Mouse (Mus musculus) layer of hippocampus, postnatal 10 days (tissue): ENCODE measurements at regions not wholly inside any gene's neighbourhood (a gene's known extent, or its start where the extent isn't known, plus 50 kb on each side); places are given as distances from the start of the nearest gene placed in this dataset.

Experiments used
- DNase-seq, 2 experiments: peaks; one replicate each; pipeline ENCODE4 v3.0.0; 2021; ENCODE audit warnings: low spot score in 2 of 2

DNA sequence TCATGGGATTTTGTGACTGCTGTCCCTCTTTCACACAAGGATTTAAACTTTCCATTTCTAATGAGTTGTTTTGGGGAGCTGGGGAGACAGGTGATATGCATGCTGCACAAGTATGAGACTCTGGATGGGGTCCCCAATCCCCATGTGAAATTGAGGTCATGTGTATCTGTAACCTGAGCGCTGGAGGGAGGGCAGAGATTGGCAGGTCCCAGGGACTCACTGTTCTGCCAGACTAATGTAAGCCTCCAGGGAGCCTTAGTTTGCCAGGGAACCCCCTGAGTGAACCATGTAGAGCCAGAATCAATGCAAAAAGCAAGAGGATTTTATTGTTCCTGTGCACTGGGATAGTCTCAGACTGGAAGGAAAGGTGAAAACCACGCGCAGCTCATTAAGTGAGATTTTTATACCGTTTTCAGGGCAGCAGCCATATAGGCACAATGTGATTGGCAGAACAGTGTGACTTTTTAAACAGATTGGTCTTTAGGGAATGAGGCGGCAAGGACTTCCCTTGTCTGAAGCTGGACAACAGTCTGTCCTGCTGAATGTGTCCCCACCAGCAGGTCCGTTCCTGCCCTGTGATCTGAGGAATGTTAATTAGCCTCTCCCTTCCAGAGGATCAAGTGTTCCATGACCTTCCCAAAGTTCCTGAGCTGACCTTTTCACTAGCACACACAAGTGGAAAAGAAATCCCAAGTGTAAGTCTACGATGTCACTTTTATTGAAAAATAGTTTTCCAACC lies 59.9 kb upstream of the Oxgr1 start:
- no peak for DNase-seq

DNA sequence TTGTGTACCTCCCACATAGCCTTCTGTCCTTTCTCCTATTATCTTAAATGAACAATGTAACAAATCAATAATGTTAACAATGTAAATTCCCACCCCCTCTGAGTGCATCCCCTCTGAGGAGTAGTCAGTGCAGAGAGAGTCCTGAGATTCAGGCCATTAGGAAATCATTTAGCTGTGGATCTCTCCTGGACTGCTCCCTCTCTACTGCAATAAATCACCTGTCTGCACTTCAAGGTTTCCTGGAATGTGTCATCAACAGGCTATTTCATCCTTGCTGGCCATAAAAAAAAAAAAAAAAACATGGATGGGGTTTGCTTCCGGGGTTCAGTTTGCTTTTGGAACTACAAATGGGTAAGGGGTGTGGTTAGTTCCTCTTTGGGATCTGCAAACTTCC lies 60.5 kb upstream of the Oxgr1 start:
- no peak for DNase-seq

DNA sequence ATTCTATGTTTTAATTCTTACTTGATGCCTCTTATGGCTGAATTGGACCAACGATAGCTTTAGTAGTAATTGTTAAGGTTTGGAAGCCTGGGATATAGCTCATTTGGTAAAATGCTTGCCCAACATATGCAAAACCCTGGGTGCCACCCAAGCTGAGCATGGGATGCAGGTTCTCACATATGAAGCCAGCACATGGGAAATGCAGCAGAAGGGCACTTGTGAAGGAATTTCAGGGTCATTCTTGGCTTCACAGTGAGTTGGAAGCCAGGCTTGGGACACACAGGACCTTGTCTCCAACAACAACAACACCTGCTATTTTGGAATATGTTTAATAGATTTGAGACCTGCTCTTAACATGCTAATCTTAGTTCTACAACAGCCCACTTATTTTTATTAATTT lies 67.6 kb upstream of the Oxgr1 start:
- no peak for DNase-seq

DNA sequence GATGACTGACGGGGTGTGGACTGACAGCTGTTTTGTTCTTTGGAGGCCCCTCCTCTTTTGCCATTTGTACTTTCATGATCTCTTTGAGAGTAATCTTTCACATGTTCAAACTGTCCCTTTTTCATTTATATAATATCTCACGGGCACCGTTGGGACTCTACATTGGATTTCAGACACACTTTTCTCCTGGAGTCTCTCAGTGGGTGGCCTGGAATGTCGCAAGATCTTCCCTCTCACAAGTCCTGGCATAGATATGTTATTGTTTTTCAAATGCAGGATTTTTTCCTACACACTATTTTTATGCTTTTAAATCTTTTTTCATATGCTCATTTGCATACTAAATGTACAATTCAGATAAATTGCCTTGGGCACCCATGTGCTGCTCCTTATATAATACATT lies 71.1 kb upstream of the Oxgr1 start:
- no peak for DNase-seq

DNA sequence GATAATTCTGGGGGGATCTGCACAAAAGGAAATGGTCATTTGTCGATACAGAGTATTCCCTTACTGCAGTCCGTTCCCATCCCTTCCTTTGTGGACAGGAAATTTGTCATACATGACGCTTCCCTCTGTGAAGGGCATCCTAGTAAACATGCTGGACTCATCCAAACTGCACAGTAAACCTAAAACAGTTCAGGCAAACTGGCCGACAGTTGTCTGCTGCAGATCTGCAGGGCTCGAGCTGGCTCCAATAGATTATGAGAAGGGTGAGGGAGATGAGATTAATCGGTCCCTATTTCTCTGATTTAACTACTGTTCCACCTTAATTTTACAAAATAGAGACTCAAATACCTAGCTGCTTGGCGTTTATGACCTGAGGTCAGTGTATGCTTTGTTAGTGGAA lies 76.3 kb upstream of the Oxgr1 start:
- no peak for DNase-seq

DNA sequence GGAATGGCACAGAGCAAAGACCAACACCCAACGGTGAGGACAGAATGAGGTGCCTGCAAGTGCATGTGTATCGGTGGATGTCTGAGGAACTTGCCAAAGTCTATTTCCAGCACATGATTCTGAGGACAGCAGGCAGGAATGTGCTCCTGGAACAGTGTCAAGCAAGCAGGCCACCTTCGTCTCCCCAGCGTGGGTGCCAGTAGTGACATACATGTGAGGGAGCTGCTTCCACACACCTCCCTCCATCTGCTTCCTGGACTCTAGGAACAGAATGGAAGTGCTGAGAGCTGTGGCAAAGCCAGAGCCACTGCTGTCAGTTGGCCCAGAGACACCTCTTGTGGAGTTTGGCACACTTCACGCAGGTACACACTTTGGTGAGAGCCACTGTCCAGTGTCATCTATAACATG lies 76.9 kb upstream of the Oxgr1 start:
- DNase-seq: peak in 1 of 2 experiments; percentile 39

DNA sequence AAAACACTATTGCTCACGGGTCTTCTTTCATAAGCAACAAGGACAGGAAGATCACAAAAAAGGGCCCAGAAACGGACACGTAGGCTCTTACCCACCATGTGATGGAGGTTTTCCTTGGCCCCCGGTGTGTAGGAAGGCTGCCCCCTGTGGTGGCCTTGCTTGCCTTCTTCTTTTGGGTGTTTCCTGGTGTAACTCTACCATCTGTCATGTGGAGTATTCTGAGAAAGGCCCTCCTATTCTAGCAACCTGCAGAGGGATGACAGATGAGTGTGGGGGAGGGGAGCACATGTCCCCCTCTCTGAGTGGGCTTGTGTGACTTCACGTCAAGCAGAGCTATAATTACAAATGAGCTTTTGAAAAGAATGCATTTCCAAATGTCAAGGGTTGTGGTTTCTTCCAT lies 77.3 kb upstream of the Oxgr1 start:
- DNase-seq: peak; percentile 44 to 57

DNA sequence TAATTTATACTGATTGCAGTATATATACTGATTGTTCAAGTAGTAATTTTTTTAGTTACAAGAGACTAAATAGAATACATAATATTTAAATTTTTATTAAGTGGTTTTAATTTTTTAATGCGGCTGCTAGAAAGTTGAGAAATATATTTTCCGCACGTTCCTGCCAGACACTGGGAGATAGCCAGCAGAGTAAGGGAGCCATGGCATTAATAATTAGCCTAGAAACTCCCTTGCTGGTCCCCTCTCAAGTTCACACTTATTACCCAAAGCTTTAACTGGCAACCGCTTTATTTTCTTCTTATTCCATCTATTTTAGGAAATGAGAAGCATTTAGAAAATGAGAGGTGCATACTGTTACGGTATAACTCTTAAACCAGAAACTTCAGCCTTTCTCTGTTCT lies 78.0 kb upstream of the Oxgr1 start:
- DNase-seq: no peak

DNA sequence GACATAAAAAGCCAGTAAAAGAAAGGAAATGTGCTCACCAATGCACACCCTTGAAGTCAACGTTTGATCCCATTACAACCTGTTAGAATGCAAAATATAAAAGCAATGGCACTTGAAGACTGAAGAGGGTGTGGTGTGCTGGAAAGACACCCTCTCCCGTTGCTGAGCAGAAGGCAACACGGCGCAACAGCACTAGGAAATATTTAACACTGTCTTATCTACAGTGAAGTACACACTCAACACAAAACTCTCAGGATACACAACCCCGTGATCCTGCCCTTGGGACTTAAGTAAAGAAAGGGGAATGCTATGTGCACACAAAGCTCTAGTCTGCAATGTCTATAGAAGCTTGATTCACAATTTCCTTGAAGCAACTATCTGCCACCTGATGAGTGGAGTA lies 83.1 kb upstream of the Oxgr1 start:
- no peak for DNase-seq

DNA sequence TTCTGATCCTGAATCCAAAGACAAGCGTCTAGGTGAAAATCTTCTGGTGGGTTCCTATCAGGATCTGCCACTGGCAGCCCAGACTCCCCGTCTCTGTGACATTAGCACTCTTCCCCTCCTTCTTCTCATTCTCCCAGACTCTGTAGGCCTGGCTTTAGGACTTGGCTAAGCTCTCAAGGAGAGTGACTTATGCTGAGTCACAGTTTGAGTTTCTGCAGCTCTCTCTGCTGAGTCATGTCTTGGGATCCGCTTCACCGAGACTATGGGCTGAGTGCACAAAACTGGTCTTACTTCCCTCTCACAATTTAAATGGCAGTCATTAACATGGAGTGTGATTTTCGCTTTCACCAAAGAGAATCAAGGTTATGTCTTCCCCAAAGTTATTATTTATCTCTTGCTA lies 85.2 kb upstream of the Oxgr1 start:
- no peak for DNase-seq

DNA sequence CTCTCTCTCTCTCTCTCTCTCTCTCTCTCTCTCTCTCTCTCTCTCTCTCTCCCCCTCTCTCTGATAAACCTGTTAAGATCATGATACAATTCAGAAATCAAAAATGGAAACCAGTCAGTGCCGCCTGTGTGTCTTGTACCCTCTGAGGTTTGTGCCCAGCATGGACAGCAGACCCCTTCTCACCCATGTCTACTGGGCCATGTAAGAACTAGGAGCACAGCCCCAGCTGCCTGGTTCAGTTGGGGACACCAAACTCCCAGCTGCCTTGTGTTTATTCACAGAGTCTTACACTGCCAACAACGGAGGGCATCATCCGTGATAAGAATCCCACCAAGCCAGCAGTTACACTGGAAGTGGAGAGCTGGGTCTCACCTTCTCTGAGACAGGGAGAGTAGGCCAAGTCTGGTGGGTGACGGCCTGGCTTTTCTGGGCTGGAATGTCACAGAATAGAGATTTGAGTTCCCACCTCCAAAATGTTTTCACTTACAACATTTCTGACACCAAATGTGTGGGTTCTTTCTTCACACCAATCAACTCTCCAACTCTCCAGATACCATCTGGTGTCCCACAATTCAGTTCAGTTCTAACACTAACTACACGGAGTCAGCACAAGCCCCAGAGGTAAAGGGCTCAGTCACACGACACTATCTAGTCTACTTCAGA lies 92.2 kb upstream of the Oxgr1 start:
- DNase-seq: no peak

DNA sequence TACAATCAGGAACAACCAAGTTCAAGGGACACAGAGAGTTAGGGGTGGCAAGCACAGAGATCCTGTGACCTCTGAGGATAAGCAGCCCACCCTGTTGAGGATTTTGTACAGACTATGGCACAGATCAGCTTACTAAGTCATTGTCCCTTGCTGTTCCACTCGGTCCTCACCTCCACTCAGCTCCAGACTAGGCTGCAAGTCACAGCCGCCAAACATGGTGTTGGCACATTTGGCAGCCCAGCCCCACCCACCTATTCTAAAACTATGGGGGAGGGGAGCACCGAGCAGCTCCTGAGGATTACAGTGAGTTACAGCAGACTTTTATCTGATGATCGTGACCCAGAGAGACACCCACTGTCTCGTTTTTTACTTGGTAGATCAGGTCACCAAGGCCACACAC lies 93.0 kb upstream of the Oxgr1 start:
- no peak for DNase-seq

DNA sequence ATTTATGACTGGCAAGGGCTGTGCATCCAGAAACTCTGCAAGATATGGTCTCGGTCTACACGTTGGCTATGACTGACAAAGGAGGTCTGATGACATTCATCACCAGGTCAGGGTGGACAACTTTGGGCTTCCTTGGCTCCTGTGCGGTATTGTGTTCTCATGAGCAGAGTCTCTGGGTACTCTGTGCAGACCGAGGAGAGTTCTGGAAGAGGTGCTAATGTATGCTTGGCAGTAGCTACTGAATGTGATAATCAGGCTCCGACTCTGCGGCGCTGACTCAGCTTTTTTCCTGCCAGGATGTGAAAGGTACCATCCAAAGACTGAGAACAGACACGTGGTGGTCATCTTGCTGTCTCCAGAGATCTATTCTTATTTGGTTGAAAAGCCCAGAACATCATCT lies 94.5 kb upstream of the Oxgr1 start:
- DNase-seq: peak in 1 of 2 experiments; percentile 43

DNA sequence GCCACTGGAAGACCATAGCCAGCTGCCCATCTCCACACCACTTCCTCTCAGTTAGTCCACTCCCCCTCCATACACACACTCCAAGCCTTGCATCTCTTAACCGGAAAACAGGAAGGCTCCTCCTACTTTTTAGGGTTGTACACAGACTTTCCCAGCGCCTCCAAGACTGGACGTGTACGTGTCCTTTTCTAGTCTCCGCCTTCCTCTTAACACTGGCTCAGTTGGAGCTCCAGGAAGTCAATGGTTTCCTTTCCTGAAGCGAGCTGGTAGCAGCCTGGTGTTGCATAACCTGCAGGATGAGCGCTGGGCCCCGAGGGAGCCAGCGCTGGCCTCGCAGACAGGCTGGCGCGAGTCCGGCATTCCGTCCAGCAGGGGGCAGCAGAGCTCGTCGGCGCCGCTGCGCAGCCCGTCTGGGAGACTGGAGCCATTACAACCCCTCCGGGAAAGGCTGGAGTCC lies 95.5 kb upstream of the Oxgr1 start:
- DNase-seq: peak; percentile 97 to 98

DNA sequence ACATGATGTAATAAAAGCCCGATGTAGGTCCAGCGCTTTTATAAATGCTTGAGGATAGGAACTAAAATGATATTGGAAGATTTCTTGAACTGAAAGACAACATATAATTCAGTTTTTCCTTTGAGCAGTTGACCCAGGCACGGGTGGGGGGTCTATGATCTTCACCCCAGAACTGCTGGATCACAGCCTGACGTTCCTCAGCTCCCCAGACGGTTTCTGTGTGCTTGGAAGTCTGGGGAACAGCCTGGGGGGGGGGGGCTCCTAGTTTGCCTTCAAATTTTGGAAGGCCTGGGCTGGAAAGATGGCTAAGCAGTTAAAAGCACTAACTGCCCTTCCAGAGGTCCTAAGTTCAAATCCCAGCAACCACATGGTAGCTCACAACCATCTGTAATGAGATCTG lies 96.3 kb upstream of the Oxgr1 start:
- DNase-seq: no peak

DNA sequence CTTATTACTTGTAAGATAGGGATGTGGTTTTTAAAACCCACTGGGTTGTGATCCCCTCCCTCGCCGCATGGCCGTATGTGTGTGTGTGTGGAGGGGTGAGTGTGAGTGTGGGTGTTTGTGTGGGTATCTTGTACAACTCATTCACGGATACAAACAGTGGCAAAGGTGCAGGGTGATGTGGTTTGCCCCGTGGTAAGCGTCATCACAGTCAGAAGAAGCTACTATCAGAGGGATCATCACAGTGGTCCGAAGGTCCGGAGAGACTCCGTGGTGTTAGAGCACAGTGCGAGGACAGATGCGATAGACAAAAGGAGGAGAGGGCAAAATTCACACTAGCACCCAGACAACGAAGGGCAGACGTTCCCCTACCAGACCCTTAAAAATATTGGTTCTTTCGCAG lies 97.0 kb upstream of the Oxgr1 start:
- no peak for DNase-seq

DNA sequence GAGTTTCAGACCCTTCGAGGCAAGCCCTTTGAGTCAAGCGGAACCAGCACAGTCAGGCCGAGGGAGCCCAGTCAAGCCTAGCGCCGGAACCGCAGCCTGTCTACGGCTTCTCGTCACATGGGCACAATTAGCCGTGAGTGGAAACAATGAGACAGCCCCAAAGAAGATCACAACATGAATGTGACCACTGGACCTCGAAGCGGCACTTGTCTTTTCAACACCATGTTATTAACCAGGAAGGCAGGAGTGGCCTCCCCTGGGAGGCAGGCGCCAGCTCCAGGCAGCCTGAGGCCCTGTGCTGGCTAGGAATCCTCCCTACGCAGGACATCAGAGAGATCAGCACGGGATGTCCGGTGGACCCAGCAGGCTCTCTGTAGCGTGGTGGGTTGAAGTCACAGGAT lies 97.4 kb upstream of the Oxgr1 start:
- no peak for DNase-seq

DNA sequence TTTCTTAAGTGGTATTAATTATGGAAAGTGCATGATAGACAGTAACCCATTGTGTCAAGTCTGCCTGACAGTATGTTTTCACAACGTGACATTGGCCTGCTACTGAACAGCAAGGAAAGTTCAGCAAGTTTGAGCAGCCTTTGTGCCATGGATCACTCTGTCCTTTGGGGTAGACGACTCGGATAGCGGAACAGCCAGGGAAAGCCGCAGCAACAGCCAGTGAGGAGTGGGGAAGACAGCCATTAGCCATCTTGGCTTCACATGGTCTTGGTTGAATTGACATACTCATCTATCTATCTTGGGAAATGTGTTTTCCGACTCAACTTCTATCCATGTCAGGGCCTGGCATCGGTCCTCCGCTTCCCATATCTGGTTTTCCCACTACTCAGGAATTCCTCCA lies 98.0 kb upstream of the Oxgr1 start:
- no peak for DNase-seq

DNA sequence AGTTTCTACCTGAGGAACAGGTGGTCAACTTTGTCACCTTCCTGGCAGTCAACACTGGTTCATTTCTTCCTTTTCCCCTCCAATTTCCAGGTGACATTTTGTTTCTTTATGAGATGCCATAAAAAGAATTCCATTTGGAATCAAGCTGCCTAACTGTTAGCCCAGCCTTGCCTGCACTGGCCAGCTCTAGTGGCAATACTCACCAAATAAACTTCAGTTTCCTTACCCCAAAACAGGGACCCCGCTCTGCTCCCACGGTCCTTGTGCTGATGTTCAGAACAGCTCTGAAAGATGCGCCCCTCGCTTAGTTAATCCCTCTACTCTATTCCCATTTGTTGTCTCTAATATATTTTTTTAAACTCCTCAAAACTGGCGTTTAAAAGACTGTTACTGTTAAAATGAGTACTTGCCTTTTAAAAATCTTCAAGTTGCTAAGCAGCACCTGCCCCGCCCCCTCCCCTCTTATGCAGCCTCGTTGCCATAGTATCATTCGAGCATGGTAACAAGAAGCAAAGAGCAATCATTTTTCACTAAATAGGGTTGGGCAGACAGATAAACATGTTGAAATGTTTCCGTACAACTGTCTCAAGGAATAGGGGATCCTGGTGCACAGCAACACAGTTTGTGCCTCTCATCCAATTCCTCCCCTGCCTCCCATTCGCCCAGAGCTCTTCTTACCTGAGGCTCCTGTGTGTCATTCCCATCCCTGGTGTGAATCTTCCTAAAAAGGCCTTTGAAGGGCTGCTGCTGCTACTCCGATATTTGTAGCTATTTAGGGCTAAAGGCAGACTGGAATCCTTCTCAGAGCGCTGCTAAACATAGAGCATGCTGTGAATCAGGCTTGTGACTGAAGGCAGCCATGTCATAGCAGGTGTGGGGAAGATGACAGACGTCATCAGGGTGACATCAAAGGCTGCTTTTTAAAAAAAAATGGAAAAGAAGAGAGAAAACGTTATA lies 98.8 kb upstream of the Oxgr1 start:
- DNase-seq: no peak

DNA sequence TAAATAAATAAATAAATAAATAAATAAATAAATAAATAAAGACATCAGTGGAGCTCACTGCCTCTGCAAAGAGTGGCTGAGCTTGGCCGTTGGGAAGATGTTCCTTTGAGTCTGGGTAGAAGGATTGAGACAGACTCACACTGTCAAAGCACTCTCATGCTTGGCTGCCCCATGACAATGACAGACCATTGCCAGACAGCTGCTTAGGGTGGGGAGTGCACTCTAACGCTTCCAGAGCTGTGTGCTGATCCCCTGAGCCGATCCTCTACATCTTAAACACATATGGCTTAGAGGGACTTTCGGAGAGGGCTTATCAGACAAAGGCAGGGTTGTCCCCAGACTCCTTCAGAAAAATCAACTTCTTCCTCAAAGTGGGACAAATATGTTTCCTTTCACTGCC lies 100.0 kb upstream of the Oxgr1 start:
- DNase-seq: no peak

DNA sequence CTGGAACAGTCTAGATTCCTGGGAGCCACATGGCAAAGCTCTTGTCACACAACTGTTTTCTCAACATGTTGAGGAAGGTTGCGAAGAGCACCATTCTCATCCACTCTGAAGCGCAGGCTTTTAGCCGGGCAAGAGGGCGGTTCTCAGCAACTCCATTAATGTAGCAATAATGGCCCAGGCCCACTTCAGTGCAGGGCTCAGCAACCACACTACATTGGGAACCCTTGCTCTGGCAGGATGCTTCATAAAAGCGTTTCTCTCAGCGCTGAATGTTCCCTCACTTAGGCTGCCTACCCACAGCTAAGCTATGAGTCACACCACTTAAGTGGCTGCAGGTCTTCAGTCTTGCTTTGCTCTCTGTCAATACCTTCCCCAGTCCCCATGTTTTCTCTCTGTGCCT lies 102.2 kb upstream of the Oxgr1 start:
- DNase-seq: no peak

DNA sequence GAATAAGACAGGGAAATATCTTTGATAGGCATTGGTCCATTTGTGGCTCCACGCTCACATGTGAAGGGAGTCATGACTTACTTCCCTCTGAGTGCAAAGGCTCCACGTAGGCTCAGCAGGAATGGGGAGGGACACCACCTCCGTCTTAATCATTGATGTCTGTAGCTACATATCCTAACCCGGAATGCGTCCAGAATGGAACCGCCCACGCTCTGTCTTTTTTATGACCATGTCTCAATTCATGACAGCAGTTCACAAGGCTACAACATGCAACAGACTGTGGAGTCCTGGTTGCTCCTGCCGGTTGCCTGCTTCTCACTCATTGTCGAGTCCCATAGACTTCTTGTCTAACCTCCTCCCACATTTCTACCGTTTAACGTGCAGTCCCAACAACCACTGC lies 104.1 kb upstream of the Oxgr1 start:
- no peak for DNase-seq
